Mouse (Mus musculus) heart, adult 2 months (tissue): ENCODE measurements around the gene Gimap9. TPM values are rescaled to one million over a fixed set of nuclear protein-coding genes. Genes with fewer than 3 reads are reported as not detected.

Experiments
- DNase-seq, 2 experiments: peaks; one replicate each; pipeline ENCODE4 v3.0.0; 2021
- H3K27ac ChIP-seq: fragments of 200-600 bp; 2 replicates; pipeline ENCODE4 v1.8.1; 2022
- H3K27me3 ChIP-seq: fragments of 200-500 bp; 2 replicates; pipeline ENCODE4 v1.6.1; 2012; ENCODE audit warnings: mild to moderate bottlenecking, low read length, inconsistent platforms, mixed read lengths; ENCODE audit not compliant: control insufficient read depth, insufficient read depth
- H3K36me3 ChIP-seq: fragments of 200-500 bp; 2 replicates; pipeline ENCODE4 v1.6.1; 2012; ENCODE audit warnings: low read length, inconsistent platforms; ENCODE audit not compliant: control insufficient read depth, insufficient read depth
- H3K4me1 ChIP-seq: fragments of 200-500 bp; 2 replicates; pipeline ENCODE4 v1.6.1; 2011; ENCODE audit warnings: low read length; ENCODE audit not compliant: control insufficient read depth, insufficient read depth
- H3K4me3 ChIP-seq: fragments of 200-600 bp; 2 replicates; pipeline ENCODE4 v1.8.1; 2022
- H3K79me2 ChIP-seq: fragments of 200-500 bp; replicated peaks from 2 replicates; pipeline ENCODE4 v1.6.1; 2012; ENCODE audit warnings: mild to moderate bottlenecking, inconsistent platforms, low read length, moderate library complexity, mixed read lengths; ENCODE audit not compliant: control insufficient read depth, insufficient read depth
- H3K9ac ChIP-seq: fragments of 200-500 bp; 2 replicates; pipeline ENCODE4 v1.6.1; 2012; ENCODE audit warnings: low read depth, mild to moderate bottlenecking, control low read depth, inconsistent platforms, low read length, mixed read lengths
- CTCF ChIP-seq: fragments of 200-600 bp; IDR thresholded peaks from 2 replicates; pipeline ENCODE4 v1.8.1; 2022; ENCODE audit warnings: antibody characterized with exemption, mild to moderate bottlenecking, moderate library complexity
- EP300 ChIP-seq: fragments of 200-500 bp; IDR thresholded peaks from 2 replicates; pipeline ENCODE4 v1.6.1; 2011; ENCODE audit warnings: low read depth, low read length, control low read depth; ENCODE audit not compliant: insufficient read depth
- POLR2A ChIP-seq: fragments of 200-500 bp; IDR thresholded peaks from 2 replicates; pipeline ENCODE4 v1.6.1; 2011; ENCODE audit warnings: mild to moderate bottlenecking, low read depth, low read length, control low read depth; ENCODE audit not compliant: insufficient read depth
- WGBS: fragments of 180-500 bp; shearing (Covaris S2); methylation state at CpG from one replicate; pipeline ENCODE4 v1.1.7; 2018; 5-methylcytosine and 5-hydroxymethylcytosine counted together
- intact Hi-C: fragments of 180-260 bp; cut with DNase I; formaldehyde crosslinking; loops from one replicate; pipeline ENCODE4 v1.15.1; 2025
- polyA plus RNA-seq: library from polyadenylated mRNA; depleted of rRNA; stranded (reverse); fragments of >200 nt; gene quantifications from 2 replicates; pipeline ENCODE4 v1.2.3, GENCODE M21; 2012; rRNA removed
- total RNA-seq, 2 experiments: library from RNA; stranded (reverse); gene quantifications; 2 replicates each; pipeline ENCODE4 v1.2.3; 2021

Gimap9 gene
- total and polyA plus RNA-seq, 3 experiments: 1.8 to 3.4 (median 3.1) TPM

DNA sequence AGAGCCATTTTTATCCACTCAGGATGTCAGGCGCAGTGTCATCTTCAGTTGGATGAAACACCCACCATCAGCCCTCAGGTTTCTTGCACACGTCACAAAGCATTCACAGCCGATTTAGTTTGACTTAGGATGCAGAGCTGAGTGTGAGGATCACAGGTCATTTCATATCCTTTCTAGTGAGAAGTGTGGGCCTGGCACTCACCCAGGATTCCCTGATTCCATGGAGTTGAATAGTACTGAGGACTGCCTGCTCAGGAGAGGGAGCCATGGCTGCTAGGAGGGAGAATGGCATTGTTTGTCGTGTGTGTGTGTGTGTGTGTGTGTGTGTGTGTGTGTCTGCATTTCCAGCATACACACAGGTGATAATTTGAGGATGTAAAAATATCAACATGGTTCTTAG, 44.4 kb downstream of the Gimap9 start:
- DNase-seq: no peak
- Histone ChIP-seq H3K79me2 (no peaks in the 10 kb centered on the region), H3K27ac (no peak overlapping the region), H3K27me3 (no peaks in the 10 kb centered on the region), H3K36me3 (no peaks in the 10 kb centered on the region), H3K9ac (no peak overlapping the region), H3K4me3 (no peak overlapping the region), H3K4me1 (no peaks in the 10 kb centered on the region)
- intact Hi-C loops: no loop called here
- WGBS: 53% methylated on average over 4 of the region's 4 CpGs
- TF ChIP-seq POLR2A (no peak), CTCF (no peak), EP300 (no peak)

DNA sequence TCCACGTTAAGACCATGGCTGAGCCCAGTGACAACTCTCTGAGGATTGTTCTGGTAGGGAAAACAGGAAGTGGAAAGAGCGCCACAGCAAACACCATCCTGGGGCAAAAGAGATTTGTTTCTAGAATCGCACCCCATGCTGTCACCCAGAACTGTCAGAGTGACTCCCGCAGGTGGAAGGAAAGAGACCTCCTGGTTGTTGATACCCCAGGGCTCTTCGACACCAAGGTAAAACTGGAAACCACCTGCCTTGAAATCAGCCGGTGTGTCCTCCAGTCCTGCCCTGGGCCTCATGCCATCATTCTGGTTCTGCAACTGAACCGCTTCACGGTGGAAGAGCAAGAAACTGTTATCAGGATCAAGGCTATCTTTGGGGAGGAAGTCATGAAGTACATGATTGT, 47.5 kb downstream of the Gimap9 start:
- no peaks in the 10 kb centered on the region for H3K27me3 ChIP-seq
- intact Hi-C loops: no loop called here
- H3K36me3 ChIP-seq: no peaks in the 10 kb centered on the region
- H3K9ac ChIP-seq: no peak overlapping the region
- no peak overlapping the region for H3K4me3 ChIP-seq
- TF ChIP-seq CTCF (no peak), POLR2A (no peak), EP300 (no peak)
- H3K27ac ChIP-seq: no peak overlapping the region
- DNase-seq: no peak
- 61% methylated on average over 8 of the region's 8 CpGs for WGBS
- H3K4me1 ChIP-seq: no peaks in the 10 kb centered on the region; the same call in 1 of the 2 replicates
- no peaks in the 10 kb centered on the region for H3K79me2 ChIP-seq

DNA sequence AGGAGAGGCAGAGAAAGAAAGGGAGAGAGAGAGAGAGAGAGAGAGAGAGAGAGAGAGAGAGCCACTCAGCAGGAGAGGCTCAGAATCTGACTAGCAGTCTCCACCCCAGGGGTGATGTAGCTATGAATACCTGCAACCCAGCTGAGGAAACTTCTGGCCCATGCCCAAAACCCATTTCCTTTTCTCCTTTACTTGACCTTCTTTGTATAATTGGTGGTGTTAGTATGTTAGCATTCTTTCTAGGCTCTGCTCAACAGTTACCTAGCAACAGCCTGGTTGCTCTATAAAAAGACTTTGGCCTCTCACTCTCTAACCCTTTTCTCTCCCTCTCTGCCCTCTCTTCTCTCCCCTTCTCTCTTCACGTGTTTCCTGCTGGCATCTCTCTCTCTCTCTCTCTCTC, 49.5 kb downstream of the Gimap9 start:
- Histone ChIP-seq H3K4me1 (no peaks in the 10 kb centered on the region; the same call in 1 of the 2 replicates), H3K36me3 (no peaks in the 10 kb centered on the region), H3K27ac (peak overlapping the region; percentile 67), H3K27me3 (no peaks in the 10 kb centered on the region), H3K9ac (no peak overlapping the region), H3K79me2 (no peaks in the 10 kb centered on the region), H3K4me3 (no peak overlapping the region)
- WGBS: 7% methylated on average over 1 of the region's 1 CpGs
- peak; percentile 52 to 79 for DNase-seq
- no peak for TF ChIP-seq POLR2A
- no peak for TF ChIP-seq CTCF
- no peak for TF ChIP-seq EP300
- intact Hi-C loops: no loop called here

DNA sequence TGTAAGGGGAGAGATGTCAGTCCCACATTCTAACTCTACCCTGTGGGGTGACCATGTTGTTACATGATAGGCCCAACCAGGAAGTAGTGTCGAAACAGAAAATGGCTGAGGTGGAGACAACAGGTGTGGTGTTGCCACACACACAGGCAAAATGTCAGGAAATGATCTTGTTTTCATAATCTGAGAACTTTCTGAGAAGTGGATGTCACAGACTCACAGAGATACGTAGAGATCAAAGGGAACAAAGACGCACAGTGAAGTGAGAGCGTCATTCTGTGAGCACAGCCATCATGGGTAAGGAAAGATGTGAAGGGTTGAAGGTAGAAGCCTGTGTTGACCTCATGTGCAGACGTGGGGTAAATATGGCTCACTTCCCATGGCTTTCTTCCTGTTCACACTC, 51.8 kb downstream of the Gimap9 start:
- WGBS: 84% methylated on average over 5 of the region's 5 CpGs
- no peak overlapping the region for H3K27ac ChIP-seq
- no peaks in the 10 kb centered on the region for H3K36me3 ChIP-seq
- intact Hi-C loops: no loop called here
- no peaks in the 10 kb centered on the region for H3K79me2 ChIP-seq
- H3K4me1 ChIP-seq: no peaks in the 10 kb centered on the region; the same call in 1 of the 2 replicates
- no peak for DNase-seq
- H3K27me3 ChIP-seq: no peaks in the 10 kb centered on the region
- H3K9ac ChIP-seq: no peak overlapping the region
- TF ChIP-seq POLR2A (no peak), EP300 (no peak), CTCF (no peak)
- H3K4me3 ChIP-seq: no peak overlapping the region

Other genes with a start within 250 kb of the Gimap9 start
- 10 to 100 TPM in 1 of 2 experiments, 1 to 10 TPM in 1; 9.7 to 11.8 TPM for gene Zfp467, start 230.3 kb upstream of the Gimap9 start, total RNA-seq
- 11.0 and 13.0 TPM in 2 replicates for gene Zfp467, start 230.3 kb upstream of the Gimap9 start, polyA plus RNA-seq
- under 1 TPM; 0.18 to 0.47 TPM for gene Sspo, start 227.9 kb upstream of the Gimap9 start, total RNA-seq
- gene Sspo, start 227.9 kb upstream of the Gimap9 start, polyA plus RNA-seq: 0.85 and 1.7 TPM in 2 replicates
- gene Atp6v0e2, start 138.5 kb upstream of the Gimap9 start, total RNA-seq: 10 to 100 TPM; 17.8 to 18.1 TPM
- gene Atp6v0e2, start 138.5 kb upstream of the Gimap9 start, polyA plus RNA-seq: 18.5 and 24.3 TPM in 2 replicates
- gene Lrrc61, start 121.3 kb upstream of the Gimap9 start, total RNA-seq: 10 to 100 TPM; 14.9 to 16.6 TPM
- gene Lrrc61, start 121.3 kb upstream of the Gimap9 start, polyA plus RNA-seq: 13.9 and 19.8 TPM in 2 replicates
- 10 to 100 TPM; 70.9 to 82.4 TPM for gene Rarres2, start 103.3 kb upstream of the Gimap9 start, total RNA-seq
- 93.7 and 99.3 TPM in 2 replicates for gene Rarres2, start 103.3 kb upstream of the Gimap9 start, polyA plus RNA-seq
- not detected for gene Gm45021, start 86.5 kb upstream of the Gimap9 start, total RNA-seq
- not detected in 2 replicates for gene Gm45021, start 86.5 kb upstream of the Gimap9 start, polyA plus RNA-seq
- gene Repin1, start 82.2 kb upstream of the Gimap9 start, total RNA-seq: 10 to 100 TPM; 30.0 to 33.2 TPM
- gene Repin1, start 82.2 kb upstream of the Gimap9 start, polyA plus RNA-seq: 27.7 and 33.1 TPM in 2 replicates
- gene Gm44965, start 82.2 kb upstream of the Gimap9 start, total RNA-seq: not detected
- not detected in 2 replicates for gene Gm44965, start 82.2 kb upstream of the Gimap9 start, polyA plus RNA-seq
- 10 to 100 TPM; 11.8 to 12.9 TPM for gene Zfp775, start 74.1 kb upstream of the Gimap9 start, total RNA-seq
- 6.2 and 7.0 TPM in 2 replicates for gene Zfp775, start 74.1 kb upstream of the Gimap9 start, polyA plus RNA-seq
- under 1 TPM; 0.16 to 0.29 TPM for gene AI854703, start 49.4 kb upstream of the Gimap9 start, total RNA-seq
- gene AI854703, start 49.4 kb upstream of the Gimap9 start, polyA plus RNA-seq: 0.68 and 1.1 TPM in 2 replicates
- gene Gimap8, start 28.9 kb upstream of the Gimap9 start, total RNA-seq: 1 to 10 TPM; 7.1 to 7.6 TPM
- gene Gimap8, start 28.9 kb upstream of the Gimap9 start, polyA plus RNA-seq: 4.1 and 7.3 TPM in 2 replicates
- gene Gimap4, start 8.4 kb downstream of the Gimap9 start, total RNA-seq: 10 to 100 TPM; 22.4 to 25.3 TPM
- gene Gimap4, start 8.4 kb downstream of the Gimap9 start, polyA plus RNA-seq: 28.1 and 42.1 TPM in 2 replicates
- gene Gimap6, start 32.1 kb downstream of the Gimap9 start, total RNA-seq: 10 to 100 TPM; 34.3 to 38.1 TPM
- gene Gimap6, start 32.1 kb downstream of the Gimap9 start, polyA plus RNA-seq: 19.2 and 28.6 TPM in 2 replicates
- 1 to 10 TPM; 3.4 to 5.6 TPM for gene Gm28053, start 42.5 kb downstream of the Gimap9 start, total RNA-seq
- gene Gm28053, start 42.5 kb downstream of the Gimap9 start, polyA plus RNA-seq: not detected in 2 replicates
- under 1 TPM in 1 of 2 experiments, not detected in 1; 0.77 TPM for gene Gimap7, start 42.5 kb downstream of the Gimap9 start, total RNA-seq
- 0.29 and 0.70 TPM in 2 replicates for gene Gimap7, start 42.5 kb downstream of the Gimap9 start, polyA plus RNA-seq
- 1 to 10 TPM; 8.9 to 9.4 TPM for gene Gimap1, start 62.9 kb downstream of the Gimap9 start, total RNA-seq
- 5.9 and 6.6 TPM in 2 replicates for gene Gimap1, start 62.9 kb downstream of the Gimap9 start, polyA plus RNA-seq
- 1 to 10 TPM; 4.6 to 5.1 TPM for gene Gimap5, start 70.1 kb downstream of the Gimap9 start, total RNA-seq
- 6.2 and 6.6 TPM in 2 replicates for gene Gimap5, start 70.1 kb downstream of the Gimap9 start, polyA plus RNA-seq
- gene Gimap3, start 94.7 kb downstream of the Gimap9 start, total RNA-seq: 1 to 10 TPM; 1.0 to 1.5 TPM
- 3.0 and 4.8 TPM in 2 replicates for gene Gimap3, start 94.7 kb downstream of the Gimap9 start, polyA plus RNA-seq
- 10 to 100 TPM; 17.0 to 22.0 TPM for gene Tmem176a, start 164.8 kb downstream of the Gimap9 start, total RNA-seq
- 19.3 and 28.1 TPM in 2 replicates for gene Tmem176a, start 164.8 kb downstream of the Gimap9 start, polyA plus RNA-seq
- gene Tmem176b, start 165.4 kb downstream of the Gimap9 start, total RNA-seq: 10 to 100 TPM; 41.6 to 53.0 TPM
- 104 and 108 TPM in 2 replicates for gene Tmem176b, start 165.4 kb downstream of the Gimap9 start, polyA plus RNA-seq
- gene Aoc1, start 196.8 kb downstream of the Gimap9 start, total RNA-seq: not detected
- gene Aoc1, start 196.8 kb downstream of the Gimap9 start, polyA plus RNA-seq: 0.23 and 1.1 TPM in 2 replicates